Mouse (Mus musculus) kidney, embryonic 14.5 days (tissue): ENCODE results near the gene Tmppe. TPM values are rescaled to one million over a fixed set of nuclear protein-coding genes. Genes with fewer than 3 reads are reported as not detected.
"Not testable (repeated sequence)": the region's sequence is repeated elsewhere in the genome, so short reads cannot be mapped to it uniquely, and the experiment has no call there.

Source experiments
- ATAC-seq: fragments of 200-750 bp; cut with Nextera tagmentation; 2 replicates; pipeline ENCODE4 v1.8.0; 2017; ENCODE audit warnings: moderate number of reproducible peaks, mild to moderate bottlenecking, moderate TSS enrichment, moderate library complexity; ENCODE audit not compliant: low FRiP score, low TSS enrichment
- H3K27ac ChIP-seq: fragments of 300-500 bp; sonication (generic); 2 replicates; pipeline ENCODE4 v1.5.1; 2014; ENCODE audit warnings: low read depth, mild to moderate bottlenecking, low read length, moderate library complexity, mixed read lengths
- H3K27me3 ChIP-seq: fragments of 300-500 bp; sonication (generic); 2 replicates; pipeline ENCODE4 v1.6.1; 2014; ENCODE audit warnings: mild to moderate bottlenecking, low read length; ENCODE audit not compliant: control insufficient read depth, insufficient read depth
- H3K36me3 ChIP-seq: fragments of 300-500 bp; sonication (generic); 2 replicates; pipeline ENCODE4 v1.6.1; 2014; ENCODE audit warnings: low read length, mixed read lengths; ENCODE audit not compliant: control insufficient read depth, insufficient read depth
- H3K4me1 ChIP-seq: fragments of 300-500 bp; sonication (generic); 2 replicates; pipeline ENCODE4 v1.6.1; 2014; ENCODE audit warnings: low read length, mixed read lengths; ENCODE audit not compliant: control insufficient read depth, insufficient read depth
- H3K4me2 ChIP-seq: fragments of 300-500 bp; sonication (generic); replicated peaks from 2 replicates; pipeline ENCODE4 v1.6.1; 2014; ENCODE audit warnings: low read depth, mild to moderate bottlenecking, low read length
- H3K4me3 ChIP-seq: fragments of 300-500 bp; sonication (generic); 2 replicates; pipeline ENCODE4 v1.5.1; 2014; ENCODE audit warnings: mild to moderate bottlenecking, low read length
- H3K9ac ChIP-seq: fragments of 300-500 bp; sonication (generic); 2 replicates; pipeline ENCODE4 v1.6.1; 2014; ENCODE audit warnings: low read depth, mild to moderate bottlenecking, low read length, moderate library complexity
- H3K9me3 ChIP-seq: fragments of 300-500 bp; sonication (generic); 2 replicates; pipeline ENCODE4 v1.6.1; 2016; ENCODE audit warnings: low read length; ENCODE audit not compliant: control insufficient read depth
- WGBS: fragments of 180-500 bp; shearing (Covaris S2); extraction: QIAGEN DNeasy Blood & Tissue Kit; methylation state at CpG from one replicate; pipeline ENCODE4 v1.1.7; 2014; 5-methylcytosine and 5-hydroxymethylcytosine counted together
- polyA plus RNA-seq: library from polyadenylated mRNA; unstranded; fragments of >200 nt; fragmentation: Nextera tagmentation; extraction: Ambion mirVana; gene quantifications from 2 replicates; pipeline ENCODE4 v1.2.1, GENCODE M21; 2014

Tmppe gene
- 3.7 and 4.1 TPM in 2 replicates for polyA plus RNA-seq

- Histone ChIP-seq H3K27ac (peak within 1 kb of the TSS; percentile 91), H3K4me3 (peak within 1 kb of the TSS; percentile 85), H3K4me2 (peak within 1 kb of the TSS; percentile 55), H3K36me3 (peaks cover 17% of the 10 kb centered on the region), H3K4me1 (no peaks in the 10 kb centered on the region), H3K27me3 (no peaks in the 10 kb centered on the region), H3K9ac (peak within 1 kb of the TSS; percentile 91), H3K9me3 (peaks cover 4% of the 10 kb centered on the region; the same call in 1 of the 2 replicates)
- under 1% methylated on average over 73 of the region's 73 CpGs for WGBS
- ATAC-seq: peak; percentile 99
Measured at GRCm38 (mm10) chr9:114400949-114401684, at the start of gene Tmppe, which contains the start of gene Glb1. TSS of gene Tmppe (plus strand) at chr9:114401105. TSS of gene Glb1 (plus strand) at chr9:114401076.

- ATAC-seq: peak; percentile 89
- no peaks in the 10 kb centered on the region for H3K27me3 ChIP-seq
- peak overlapping the region; percentile 61 for H3K9ac ChIP-seq
- peak overlapping the region; percentile 50 for H3K4me3 ChIP-seq
- H3K9me3 ChIP-seq: no peaks in the 10 kb centered on the region
- H3K4me1 ChIP-seq: 0 out of 2 replicates have a peak, but pooled peaks cover 2% of the 10 kb centered on the region
- WGBS: under 1% methylated on average over 48 of the region's 48 CpGs
- H3K36me3 ChIP-seq: no peaks in the 10 kb centered on the region
- H3K27ac ChIP-seq: no peak overlapping the region
- peak overlapping the region; percentile 96 for H3K4me2 ChIP-seq
Measured at GRCm38 (mm10) chr9:114367783-114368470, 33.0 kb upstream of the Tmppe start.

- peak overlapping the region; percentile 96 for H3K4me2 ChIP-seq
- no peaks in the 10 kb centered on the region for H3K36me3 ChIP-seq
- 0 out of 2 replicates have a peak, but pooled peaks cover 2% of the 10 kb centered on the region for H3K4me1 ChIP-seq
- WGBS: 12% methylated on average over 12 of the region's 12 CpGs
- H3K4me3 ChIP-seq: peak overlapping the region; percentile 50
- peak; percentile 20; the same call in 1 of the 2 replicates for ATAC-seq
- no peaks in the 10 kb centered on the region for H3K9me3 ChIP-seq
- no peak overlapping the region for H3K27ac ChIP-seq
- no peaks in the 10 kb centered on the region for H3K27me3 ChIP-seq
- H3K9ac ChIP-seq: peak overlapping the region; percentile 61
Measured at GRCm38 (mm10) chr9:114368471-114368858, 32.4 kb upstream of the Tmppe start.

GRCm38 (mm10) chr9:114369389-114369788 is 31.5 kb upstream of the Tmppe start:
- H3K36me3 ChIP-seq, H3K4me3 ChIP-seq, H3K27me3 ChIP-seq, ATAC-seq, H3K4me2 ChIP-seq, H3K4me1 ChIP-seq, H3K27ac ChIP-seq, H3K9me3 ChIP-seq, H3K9ac ChIP-seq: not testable (repeated sequence)
- 60% methylated on average over 5 of the region's 5 CpGs for WGBS

GRCm38 (mm10) chr9:114371717-114372116 is 29.2 kb upstream of the Tmppe start:
- H3K36me3 ChIP-seq, H3K9ac ChIP-seq, H3K4me2 ChIP-seq, ATAC-seq, H3K27ac ChIP-seq, H3K27me3 ChIP-seq, H3K9me3 ChIP-seq, H3K4me1 ChIP-seq, H3K4me3 ChIP-seq: not testable (repeated sequence)
- WGBS: 37% methylated on average over 5 of the region's 5 CpGs

GRCm38 (mm10) chr9:114375276-114375962 is 25.5 kb upstream of the Tmppe start:
- Histone ChIP-seq H3K27me3 (no peaks in the 10 kb centered on the region), H3K27ac (no peak overlapping the region), H3K4me3 (no peak overlapping the region), H3K9ac (no peak overlapping the region), H3K36me3 (peaks cover 35% of the 10 kb centered on the region; the same call in 1 of the 2 replicates), H3K4me1 (no peaks in the 10 kb centered on the region), H3K9me3 (no peaks in the 10 kb centered on the region), H3K4me2 (no peak overlapping the region)
- ATAC-seq: no peak
- WGBS: 91% methylated on average over 10 of the region's 10 CpGs

GRCm38 (mm10) chr9:114377168-114377567 is 23.7 kb upstream of the Tmppe start:
- no peaks in the 10 kb centered on the region for H3K27me3 ChIP-seq
- 91% methylated on average over 10 of the region's 10 CpGs for WGBS
- peaks cover 37% of the 10 kb centered on the region; the same call in 1 of the 2 replicates for H3K36me3 ChIP-seq
- no peak overlapping the region for H3K4me3 ChIP-seq
- no peaks in the 10 kb centered on the region for H3K9me3 ChIP-seq
- H3K9ac ChIP-seq: no peak overlapping the region
- no peak overlapping the region for H3K27ac ChIP-seq
- no peaks in the 10 kb centered on the region for H3K4me1 ChIP-seq
- no peak overlapping the region for H3K4me2 ChIP-seq
- no peak for ATAC-seq

GRCm38 (mm10) chr9:114379871-114380270 is 21.0 kb upstream of the Tmppe start:
- H3K36me3 ChIP-seq: peaks cover 44% of the 10 kb centered on the region; the same call in 1 of the 2 replicates
- H3K4me1 ChIP-seq: no peaks in the 10 kb centered on the region
- H3K27ac ChIP-seq: no peak overlapping the region
- no peaks in the 10 kb centered on the region for H3K27me3 ChIP-seq
- H3K4me3 ChIP-seq: no peak overlapping the region
- no peak overlapping the region for H3K9ac ChIP-seq
- no peak overlapping the region for H3K4me2 ChIP-seq
- no peaks in the 10 kb centered on the region for H3K9me3 ChIP-seq
- ATAC-seq: no peak
- 86% methylated on average over 12 of the region's 12 CpGs for WGBS
